In genomic region chr13:74071244-74071643, GRCm38 (mm10) we compare ENCODE assay signal across 3 mouse cellular contexts. TPM values are rescaled to one million over a fixed set of nuclear protein-coding genes. Genes with fewer than 3 reads are reported as not detected.
"Had no signal": no experiment of that assay in that cellular context is flagged by ENCODE, and none has a peak within 500 bp of the region (broad histone marks: within the 10 kb centered on the region; RNA-seq: fewer than 3 reads in every experiment).

No protein-coding gene starts in this region.

RNA-seq across cellular contexts. Expression of gene Slc9a3, which starts 50.0 kb away (rescaled TPM):
- polyA plus RNA-seq: lung, postnatal 0 days; macrophage; stomach, embryonic 14.5 days had no signal
